Mouse (Mus musculus) large intestine, adult 2 months (tissue): ENCODE data around the gene Exoc8. TPM values are rescaled to one million over a fixed set of nuclear protein-coding genes. Genes with fewer than 3 reads are reported as not detected.

Source experiments
- DNase-seq: peaks from one replicate; pipeline ENCODE4 v3.0.0-alpha.2; 2012; ENCODE audit warnings: low read depth, low spot score
- WGBS: fragments of 180-500 bp; shearing (Covaris S2); methylation state at CpG from one replicate; pipeline ENCODE4 v1.1.7; 2018; 5-methylcytosine and 5-hydroxymethylcytosine counted together
- polyA plus RNA-seq: library from polyadenylated mRNA; depleted of rRNA; stranded (reverse); fragments of >200 nt; gene quantifications from 2 replicates; pipeline ENCODE4 v1.2.3, GENCODE M21; 2012; rRNA removed

Exoc8 gene
- 6.2 and 8.4 TPM in 2 replicates for polyA plus RNA-seq

DNA sequence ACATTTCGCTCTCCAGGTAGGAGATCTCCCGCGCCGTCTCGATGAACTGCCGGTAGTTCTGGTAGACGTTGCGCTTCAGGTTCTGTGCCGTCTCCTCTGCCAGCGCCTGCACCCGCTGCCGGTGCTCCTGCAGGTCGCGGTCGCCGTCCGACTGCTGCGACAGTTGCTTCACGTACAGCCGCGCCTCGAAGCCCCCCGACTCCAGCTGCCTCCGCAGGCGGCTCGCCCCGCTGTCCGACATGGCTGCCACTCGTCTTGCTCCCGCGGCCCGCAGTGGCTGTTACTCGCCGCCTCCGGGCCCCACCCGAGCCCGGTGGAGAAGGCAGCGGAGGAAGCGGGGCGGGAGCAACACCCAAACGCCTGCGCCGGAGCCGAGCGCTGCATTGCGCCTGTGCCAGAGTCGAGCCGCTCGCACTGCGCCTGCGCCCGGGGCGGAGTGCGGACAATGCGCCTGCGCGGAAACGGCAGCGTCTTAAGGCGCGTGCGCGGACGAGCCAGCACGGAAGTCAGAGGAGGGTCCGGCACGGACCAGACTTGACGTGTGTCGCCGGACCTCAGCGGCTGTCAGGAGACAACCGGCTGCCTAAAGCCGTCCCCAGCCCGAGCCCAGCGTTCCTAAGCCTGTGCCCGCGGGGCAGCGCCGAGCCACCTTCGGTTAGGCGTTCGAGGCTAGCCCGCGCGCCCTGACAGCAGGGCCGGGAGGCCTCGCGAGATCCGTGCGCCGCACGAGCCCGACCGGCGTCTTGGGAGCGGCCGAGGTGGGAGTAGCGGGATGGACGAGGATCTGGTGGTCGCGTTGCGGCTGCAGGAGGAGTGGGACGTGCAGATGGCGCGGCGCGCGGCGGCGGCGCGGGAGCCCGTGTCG is at the start of gene Exoc8, which contains the start of gene Sprtn:
Exoc8 (minus strand) TSS at position 320 of the 865 bp plus-strand sequence.
Sprtn (plus strand) TSS at position 501 of the 865 bp plus-strand sequence.
- WGBS = under 1% methylated on average over 114 of the region's 114 CpGs
- DNase-seq = peak; percentile 69

DNA sequence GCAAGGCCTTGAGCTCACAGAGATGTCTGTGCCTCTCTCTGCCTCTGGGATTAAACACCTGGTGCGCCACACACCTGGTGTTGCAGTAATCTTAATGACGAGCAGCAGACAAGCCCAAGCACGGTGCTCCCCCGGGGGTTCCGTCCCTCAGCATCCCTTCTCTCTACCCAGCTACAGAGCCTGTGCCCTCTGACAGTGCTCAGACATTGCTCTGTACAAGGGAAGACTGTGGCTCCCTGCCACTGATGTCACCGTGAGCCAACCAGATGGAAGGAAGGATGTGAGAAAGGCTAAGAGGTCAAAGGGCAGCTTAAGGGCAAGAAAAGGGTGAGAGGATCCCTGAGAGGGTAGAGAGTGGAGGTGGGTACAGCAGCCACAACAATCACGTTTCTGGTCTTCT is 46.9 kb upstream of the Exoc8 start:
- WGBS = 73% methylated on average over 7 of the region's 7 CpGs
- no peak for DNase-seq

- WGBS = 88% methylated on average over 6 of the region's 6 CpGs
- no peak for DNase-seq
These were observed 46.3 kb upstream of the Exoc8 start for GRCm38 (mm10) chr8:124943801-124944200.

DNA sequence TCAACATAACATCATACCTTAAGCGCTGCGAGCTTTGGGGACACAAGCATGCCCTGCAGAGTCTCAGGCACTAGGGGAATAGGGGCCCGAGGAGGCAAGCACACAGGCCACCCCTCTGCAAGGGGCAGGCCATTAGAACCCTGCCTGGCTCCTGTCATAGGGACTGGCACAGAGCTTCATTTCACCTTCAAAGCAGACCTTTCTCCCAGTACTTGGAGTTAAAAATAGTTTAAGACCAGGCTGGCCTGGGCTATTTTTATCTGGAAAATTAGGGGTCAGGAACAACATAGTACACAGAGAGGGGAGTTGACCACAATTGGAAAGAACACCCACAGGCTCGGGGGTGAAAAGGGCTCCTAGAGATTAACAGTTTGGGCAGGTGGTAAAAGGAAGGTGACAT is 39.8 kb upstream of the Exoc8 start:
- WGBS = 90% methylated on average over 4 of the region's 4 CpGs
- DNase-seq = no peak

GRCm38 (mm10) chr8:124936699-124937098 is 39.2 kb upstream of the Exoc8 start:
- WGBS = 92% methylated on average over 10 of the region's 10 CpGs
- no peak for DNase-seq

- DNase-seq = no peak
- 82% methylated on average over 5 of the region's 5 CpGs for WGBS
These were observed 37.6 kb upstream of the Exoc8 start for GRCm38 (mm10) chr8:124935116-124935515.

DNA sequence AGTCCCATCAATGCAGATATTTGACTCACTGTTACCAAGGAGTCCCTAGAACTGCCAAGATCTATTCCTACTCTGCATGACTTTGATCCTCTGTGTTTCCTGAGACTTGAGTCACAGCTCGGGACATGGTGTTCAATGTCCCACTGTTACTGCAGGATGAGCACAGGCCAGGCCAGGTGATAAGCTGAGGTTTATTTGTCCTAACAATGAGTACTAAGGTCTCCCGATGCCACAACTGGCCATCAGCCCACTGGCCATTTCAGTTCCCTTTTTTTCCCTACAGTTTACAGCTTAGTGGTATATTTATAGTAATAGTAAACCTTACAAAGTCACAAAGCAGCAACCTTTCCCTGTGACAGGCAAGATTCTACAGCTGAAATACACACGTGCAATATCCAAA is 34.9 kb upstream of the Exoc8 start:
- 51% methylated on average over 3 of the region's 3 CpGs for WGBS
- no peak for DNase-seq

GRCm38 (mm10) chr8:124930649-124931048 is 33.1 kb upstream of the Exoc8 start:
- WGBS = 89% methylated on average over 4 of the region's 4 CpGs
- no peak for DNase-seq

DNA sequence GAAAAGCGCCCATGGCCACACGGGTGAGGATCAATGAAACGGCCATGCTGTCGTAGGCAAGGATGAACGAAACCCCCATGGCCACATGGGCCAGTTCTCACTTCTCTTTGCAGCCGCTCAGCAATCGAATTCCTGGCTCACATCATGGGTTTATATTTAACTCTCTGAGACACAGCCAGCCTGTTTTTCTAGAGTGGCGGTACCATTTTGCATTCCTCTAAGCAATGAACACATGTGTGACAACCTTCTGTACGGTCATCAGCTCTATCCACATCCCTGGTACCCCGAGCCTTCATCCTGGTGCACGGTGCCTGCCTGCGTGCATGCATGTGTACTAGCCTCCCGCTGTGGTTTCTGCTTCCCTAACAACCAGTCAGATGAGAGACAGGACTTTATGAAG is 32.6 kb upstream of the Exoc8 start:
- DNase-seq = no peak
- WGBS = 82% methylated on average over 13 of the region's 13 CpGs

DNA sequence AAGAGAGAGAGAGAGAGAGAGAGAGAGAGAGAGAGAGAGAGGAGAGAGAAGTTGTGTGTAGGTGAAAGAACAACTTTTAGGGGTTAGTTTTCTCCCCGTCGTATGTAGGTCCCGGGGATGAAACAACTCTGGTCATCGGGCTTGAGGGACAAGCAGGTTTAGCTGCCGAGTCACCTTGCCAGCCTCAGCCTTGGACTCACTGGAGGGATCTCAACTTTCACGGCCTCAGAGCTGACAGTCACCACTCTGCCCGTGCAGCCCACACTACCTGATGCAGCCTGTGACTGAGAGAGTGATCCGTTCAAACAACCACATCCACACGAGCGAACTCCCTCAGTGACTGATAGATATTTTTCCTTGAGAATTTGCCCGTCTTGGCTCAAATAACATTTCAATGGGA is 31.5 kb upstream of the Exoc8 start:
- no peak for DNase-seq
- 82% methylated on average over 11 of the region's 11 CpGs for WGBS

- WGBS = 49% methylated on average over 10 of the region's 10 CpGs
- DNase-seq = no peak
These were observed 28.9 kb upstream of the Exoc8 start for GRCm38 (mm10) chr8:124926351-124926771.

DNA sequence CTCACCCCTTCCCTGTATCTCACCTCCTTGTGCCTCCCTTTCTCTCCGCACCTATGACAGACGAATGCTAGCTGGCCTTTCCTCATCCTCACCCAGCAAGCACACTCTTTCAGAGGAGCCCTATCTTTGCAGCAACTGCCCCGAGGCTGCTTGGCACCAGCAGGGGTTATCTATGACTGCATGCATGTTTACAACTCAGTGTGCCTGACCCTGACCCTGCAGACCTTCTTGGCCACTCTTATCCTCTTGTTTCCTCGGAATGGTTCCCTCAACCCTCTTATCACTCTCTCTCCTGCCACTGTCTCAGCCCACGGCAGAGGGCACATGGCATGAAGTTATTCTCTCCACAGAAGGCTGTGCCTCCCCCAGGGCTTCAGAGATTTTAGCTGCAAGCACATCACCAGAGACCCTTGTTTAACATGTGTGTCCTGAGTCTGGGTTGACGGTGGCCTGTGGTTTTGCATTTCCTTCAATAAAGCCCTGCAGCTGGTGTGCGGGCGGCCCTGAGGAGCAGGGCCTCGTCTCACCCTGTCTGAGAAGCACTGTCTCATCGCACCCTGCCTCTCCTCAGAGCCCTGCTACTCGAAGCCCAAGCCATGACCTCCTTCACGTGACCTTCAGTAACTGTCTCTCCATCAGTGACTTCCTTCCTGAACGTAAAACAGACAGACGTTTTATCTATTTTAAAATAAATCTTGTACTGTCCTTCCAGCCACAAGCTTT is 28.2 kb upstream of the Exoc8 start:
- WGBS = 72% methylated on average over 14 of the region's 14 CpGs
- DNase-seq = no peak

- DNase-seq = no peak
- 70% methylated on average over 15 of the region's 15 CpGs for WGBS
These were observed 26.6 kb upstream of the Exoc8 start for GRCm38 (mm10) chr8:124923971-124924652.

- DNase-seq = no peak
- WGBS = 14% methylated on average over 11 of the region's 11 CpGs
These were observed 25.1 kb upstream of the Exoc8 start for GRCm38 (mm10) chr8:124922490-124923089.

DNA sequence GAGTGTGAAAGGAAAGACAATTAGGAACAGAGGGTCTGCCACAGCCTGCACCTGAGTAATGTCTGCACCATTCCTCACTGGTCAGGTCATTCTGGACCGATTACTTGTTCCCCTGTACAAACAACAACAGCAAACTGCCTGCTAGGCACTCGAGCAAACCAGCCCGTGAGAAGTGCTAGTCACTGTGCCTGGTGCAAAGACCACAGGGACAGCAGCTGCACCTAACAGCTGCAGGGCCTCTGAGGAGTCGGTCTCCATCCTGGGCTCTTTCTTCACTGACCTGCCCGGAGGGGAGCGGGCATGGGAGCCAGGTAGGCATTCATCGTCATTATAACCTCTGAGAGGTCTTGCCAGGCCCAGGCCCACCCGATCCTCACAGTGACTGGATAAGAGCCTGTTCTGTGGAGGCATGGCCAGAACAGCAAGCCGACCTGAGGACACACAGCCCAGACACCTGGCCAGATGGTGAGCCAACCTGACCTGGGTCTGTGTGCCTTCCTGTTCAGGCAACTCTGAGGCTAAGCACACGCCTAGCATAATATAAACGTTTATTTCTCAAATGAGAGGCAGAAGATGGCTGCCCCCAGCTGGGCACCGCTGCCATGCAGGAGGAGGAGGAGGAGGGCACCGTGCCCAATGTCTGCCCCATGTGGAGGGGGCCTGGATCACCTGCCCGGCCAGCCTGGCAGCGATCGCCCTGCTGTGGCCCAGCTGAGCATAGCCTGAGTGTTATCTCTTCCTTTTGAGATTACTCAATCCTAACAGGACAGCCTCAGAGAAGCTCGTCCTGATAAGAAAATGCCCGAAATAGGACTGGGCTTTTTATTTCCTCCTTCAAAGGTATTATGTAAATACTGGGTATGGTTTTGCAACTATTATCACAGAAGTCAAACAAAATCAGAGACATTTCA is 24.1 kb upstream of the Exoc8 start:
- WGBS = 21% methylated on average over 18 of the region's 18 CpGs

DNA sequence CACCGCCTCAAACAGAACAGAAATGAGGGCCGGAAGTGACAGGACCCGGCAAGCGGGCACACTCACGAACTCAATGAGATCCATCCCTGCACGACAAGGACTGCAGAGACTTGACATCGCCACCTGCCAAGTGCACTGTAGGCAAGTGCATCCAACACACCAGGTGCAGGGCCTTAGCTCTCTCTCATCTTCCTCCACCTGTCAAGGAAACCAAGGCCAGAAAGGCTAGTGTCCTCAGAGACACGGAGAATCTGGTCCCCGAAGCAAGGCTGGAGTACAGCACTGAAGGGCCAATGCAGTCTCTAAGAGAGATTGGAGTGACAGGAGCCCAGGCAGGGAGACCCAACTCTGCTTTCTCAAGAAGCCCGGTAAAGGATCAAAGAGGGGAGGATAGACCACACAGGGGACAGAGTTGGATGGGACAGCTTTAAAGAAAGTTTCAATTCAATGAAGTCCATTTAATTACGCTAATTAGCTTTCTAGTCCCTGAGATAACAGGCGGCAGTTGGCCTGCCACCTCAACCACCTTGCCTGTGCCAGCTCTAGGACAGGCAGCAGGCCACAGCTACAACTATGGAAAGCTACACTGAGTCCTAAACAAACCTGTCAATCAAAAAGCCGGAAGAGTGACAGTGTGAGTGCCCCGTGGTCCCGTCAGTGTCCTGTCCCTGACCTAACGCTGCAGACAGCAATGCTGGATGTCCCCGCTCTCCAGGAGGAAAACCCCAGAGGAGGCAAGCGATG is 20.4 kb upstream of the Exoc8 start:
- no peak for DNase-seq
- WGBS = 82% methylated on average over 18 of the region's 18 CpGs

More for the DNA sequence above, 24.1 kb upstream of the Exoc8 start:
- DNase-seq = no peak

DNA sequence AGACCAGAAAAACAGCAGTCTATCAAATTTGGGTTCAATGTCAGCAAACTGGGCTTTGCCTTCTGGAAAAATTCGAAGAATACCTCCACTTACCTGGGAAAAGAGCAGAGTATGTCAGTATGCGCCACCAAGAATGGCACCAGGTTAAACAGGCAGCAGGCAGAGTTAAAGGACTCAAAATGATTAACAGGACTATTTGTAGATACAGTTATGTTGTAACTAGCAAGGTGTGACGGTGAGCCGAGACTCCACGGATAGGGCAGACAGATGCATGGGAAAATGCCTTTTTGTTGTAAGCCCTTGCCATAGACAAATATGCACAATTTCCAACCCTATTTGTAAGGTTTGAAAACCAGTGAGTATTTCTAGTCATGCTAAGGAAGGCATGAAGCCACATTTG is 16.6 kb upstream of the Exoc8 start:
- no peak for DNase-seq
- over 99% methylated on average over 5 of the region's 5 CpGs for WGBS
